Mouse (Mus musculus): ENCODE measurements around the gene Gm28053.

- TF ChIP-seq CTCF (conservative IDR thresholded peaks at IDR 0.05; ENCODE audit: low read length), result no peak
- no peak for TF ChIP-seq NANOG (IDR thresholded peaks at IDR 0.05; ENCODE audit: borderline replicate concordance, low read length)
- TF ChIP-seq POU5F1 (IDR thresholded peaks at IDR 0.05; ENCODE audit: borderline replicate concordance, low read length), result no peak
These were observed 31.3 kb upstream of the Gm28053 start for GRCm38 (mm10) chr6:48687077-48687476.

Data from E14TG2a.4 (cell line).